Comparison of ENCODE assay signal across 21 mouse cellular contexts in genomic region chr4:135884531-135884930, GRCm38 (mm10). TPM values are rescaled to one million over a fixed set of nuclear protein-coding genes. Genes with fewer than 3 reads are reported as not detected.
DNase-seq lines count a peak whose midpoint lies in the region; ATAC-seq and TF ChIP-seq lines count a peak whose summit lies in the region.
"Had no signal": no experiment of that assay in that cellular context is flagged by ENCODE, and none has a peak within 500 bp of the region (broad histone marks: within the 10 kb centered on the region; RNA-seq: fewer than 3 reads in every experiment).

No protein-coding gene starts in this region.

- no peak overlapping the region for H3K9ac ChIP-seq in hindbrain, embryonic 16.5 days (ENCODE audit: low read depth, low read length)
- H3K9ac ChIP-seq: forebrain, embryonic 12.5 days; hindbrain, embryonic 14.5 days had no signal

- 57% methylated on average over 6 of the region's 6 CpGs for WGBS in hindbrain, embryonic 10.5 days
- WGBS in hindbrain, embryonic 16.5 days = 58% methylated on average over 6 of the region's 6 CpGs
- WGBS in thymus, adult 2 months = 88% methylated on average over 6 of the region's 6 CpGs
- WGBS in embryonic facial prominence, embryonic 10.5 days = 42% methylated on average over 6 of the region's 6 CpGs

- no peak for DNase-seq in hindbrain, embryonic 10.5 days (ENCODE audit: low spot score)
- no peak for DNase-seq in thymus, adult 2 months
- DNase-seq in thymus, postnatal 4 days = no peak
- DNase-seq in embryonic facial prominence, embryonic 10.5 days (ENCODE audit: low spot score) = peak; percentile 54
- DNase-seq in right cerebral cortex, postnatal 25 days = no peak
- DNase-seq in layer of hippocampus, postnatal 10 days (ENCODE audit: low spot score in 2 of 2) = no peak
- DNase-seq: adrenal gland, postnatal 10 days; cerebellum, adult 9-11 months; heart, adult 18-20 months; kidney, adult 18-20 months; lung, adult 18-20 months; midbrain, embryonic 14.5 days; right cerebral cortex, postnatal 14 days; thymus, adult 18-20 months had no signal

- TF ChIP-seq CTCF in thymus, adult 2 months (IDR thresholded peaks at IDR 0.05; ENCODE audit: borderline replicate concordance, control insufficient read depth, extremely low read depth, insufficient read depth, low read length, poor library complexity) = no peak

- H3K4me1 ChIP-seq in hindbrain, embryonic 10.5 days (replicated peaks) = peaks cover 29% of the 10 kb centered on the region
- no peaks in the 10 kb centered on the region for H3K4me1 ChIP-seq in hindbrain, embryonic 16.5 days (ENCODE audit: control insufficient read depth, insufficient read depth, low read depth, low read length)
- peaks cover 26% of the 10 kb centered on the region for H3K4me1 ChIP-seq in thymus, adult 2 months (replicated peaks; ENCODE audit: control insufficient read depth, insufficient read depth, low read length)
- H3K4me1 ChIP-seq in embryonic facial prominence, embryonic 10.5 days = peaks cover 23% of the 10 kb centered on the region
- H3K4me1 ChIP-seq: forebrain, embryonic 12.5 days had no signal

- no peaks in the 10 kb centered on the region for H3K9me3 ChIP-seq in hindbrain, embryonic 10.5 days
- H3K9me3 ChIP-seq in hindbrain, embryonic 16.5 days (ENCODE audit: control insufficient read depth, low read length) = no peaks in the 10 kb centered on the region
- no peaks in the 10 kb centered on the region for H3K9me3 ChIP-seq in embryonic facial prominence, embryonic 10.5 days
- H3K9me3 ChIP-seq: forebrain, embryonic 12.5 days; G1E had no signal

- H3K27me3 ChIP-seq in hindbrain, embryonic 10.5 days (ENCODE audit: insufficient read depth, poor library complexity, severe bottlenecking) = no peaks in the 10 kb centered on the region
- no peaks in the 10 kb centered on the region for H3K27me3 ChIP-seq in hindbrain, embryonic 16.5 days (replicated peaks; ENCODE audit: control insufficient read depth, insufficient read depth, low read length)
- H3K27me3 ChIP-seq in thymus, adult 2 months (ENCODE audit: control insufficient read depth, insufficient read depth, low read length) = no peaks in the 10 kb centered on the region
- 0 out of 2 replicates have a peak, but pooled peaks cover 6% of the 10 kb centered on the region for H3K27me3 ChIP-seq in embryonic facial prominence, embryonic 10.5 days (replicated peaks; ENCODE audit: low read depth, poor library complexity, severe bottlenecking)
- H3K27me3 ChIP-seq: forebrain, embryonic 12.5 days had no signal

- TF ChIP-seq POLR2A in thymus, adult 2 months (IDR thresholded peaks at IDR 0.05; ENCODE audit: control insufficient read depth, extremely low read depth, insufficient read depth, low read length, poor library complexity) = no peak

- ATAC-seq in hindbrain, embryonic 16.5 days = no peak

- no peaks in the 10 kb centered on the region for H3K36me3 ChIP-seq in hindbrain, embryonic 10.5 days
- no peaks in the 10 kb centered on the region for H3K36me3 ChIP-seq in hindbrain, embryonic 16.5 days (ENCODE audit: control insufficient read depth, insufficient read depth, low read length)
- H3K36me3 ChIP-seq in thymus, adult 2 months (ENCODE audit: control insufficient read depth, insufficient read depth, low read length) = no peaks in the 10 kb centered on the region
- H3K36me3 ChIP-seq in embryonic facial prominence, embryonic 10.5 days (replicated peaks) = no peaks in the 10 kb centered on the region
- H3K36me3 ChIP-seq: forebrain, embryonic 12.5 days; G1E had no signal

- no peak overlapping the region for H3K4me3 ChIP-seq in hindbrain, embryonic 10.5 days
- no peak overlapping the region for H3K4me3 ChIP-seq in hindbrain, embryonic 16.5 days (ENCODE audit: low read length)
- no peak overlapping the region for H3K4me3 ChIP-seq in thymus, adult 2 months (ENCODE audit: control insufficient read depth, insufficient read depth, low read length)
- no peak overlapping the region for H3K4me3 ChIP-seq in embryonic facial prominence, embryonic 10.5 days
- H3K4me3 ChIP-seq: forebrain, embryonic 12.5 days had no signal

- H3K27ac ChIP-seq in hindbrain, embryonic 10.5 days = peak overlapping the region; percentile 14; the same call in 1 of the 2 replicates
- no peak overlapping the region for H3K27ac ChIP-seq in hindbrain, embryonic 16.5 days (ENCODE audit: low read depth, low read length)
- H3K27ac ChIP-seq in thymus, adult 2 months (ENCODE audit: control insufficient read depth, insufficient read depth, low read length) = peak overlapping the region; percentile 68
- H3K27ac ChIP-seq in embryonic facial prominence, embryonic 10.5 days (replicated peaks) = peak overlapping the region; percentile 66
- H3K27ac ChIP-seq: forebrain, embryonic 12.5 days; hindbrain, embryonic 14.5 days; macrophage had no signal

- no peak overlapping the region for H3K4me2 ChIP-seq in hindbrain, embryonic 16.5 days (ENCODE audit: low read length)
- H3K4me2 ChIP-seq: forebrain, embryonic 12.5 days; hindbrain, embryonic 14.5 days had no signal

RNA-seq across cellular contexts. Expression of gene Cnr2, which starts 10.7 kb away (rescaled TPM):
- 0.21 and 0.66 TPM in 2 replicates for polyA plus RNA-seq in hindbrain, embryonic 10.5 days (2016; fragmentation: Nextera tagmentation; extraction: Ambion mirVana)
- 0.09 and 0.10 TPM in 2 replicates for polyA plus RNA-seq in hindbrain, embryonic 16.5 days (2015; fragmentation: Nextera tagmentation; extraction: Ambion mirVana)
- polyA plus RNA-seq in thymus, adult 2 months (2012; rRNA removed) = 9.3 and 9.5 TPM in 2 replicates
- 0.15 and 0.43 TPM in 2 replicates for polyA plus RNA-seq in embryonic facial prominence, embryonic 10.5 days (2016; fragmentation: Nextera tagmentation; extraction: Ambion mirVana)
- total RNA-seq in layer of hippocampus, postnatal 10 days (2021) = under 1 TPM; 0.18 to 0.22 TPM
- total RNA-seq: left cerebral cortex, adult 18-20 months had no signal
- polyA plus RNA-seq: C2C12 had no signal

RNA-seq across cellular contexts. Expression of gene Pnrc2, which starts 10.9 kb away (rescaled TPM):
- 171 and 204 TPM in 2 replicates for polyA plus RNA-seq in hindbrain, embryonic 10.5 days (2016; fragmentation: Nextera tagmentation; extraction: Ambion mirVana)
- polyA plus RNA-seq in hindbrain, embryonic 16.5 days (2015; fragmentation: Nextera tagmentation; extraction: Ambion mirVana) = 98.2 and 103 TPM in 2 replicates
- polyA plus RNA-seq in thymus, adult 2 months (2012; rRNA removed) = 26.7 and 28.6 TPM in 2 replicates
- 177 and 186 TPM in 2 replicates for polyA plus RNA-seq in embryonic facial prominence, embryonic 10.5 days (2016; fragmentation: Nextera tagmentation; extraction: Ambion mirVana)
- total RNA-seq in layer of hippocampus, postnatal 10 days (2021) = 10 to 100 TPM; 59.0 to 80.1 TPM

RNA-seq across cellular contexts. Expression of gene Srsf10, which starts 29.0 kb away (rescaled TPM):
- polyA plus RNA-seq in hindbrain, embryonic 10.5 days (2016; fragmentation: Nextera tagmentation; extraction: Ambion mirVana) = 283 and 352 TPM in 2 replicates
- polyA plus RNA-seq in hindbrain, embryonic 16.5 days (2015; fragmentation: Nextera tagmentation; extraction: Ambion mirVana) = 144 and 166 TPM in 2 replicates
- polyA plus RNA-seq in thymus, adult 2 months (2012; rRNA removed) = 194 and 220 TPM in 2 replicates
- 377 and 383 TPM in 2 replicates for polyA plus RNA-seq in embryonic facial prominence, embryonic 10.5 days (2016; fragmentation: Nextera tagmentation; extraction: Ambion mirVana)
- total RNA-seq in layer of hippocampus, postnatal 10 days (2021) = 10 to 100 TPM; 86.7 to 88.2 TPM

RNA-seq across cellular contexts. Expression of gene Fuca1, which starts 36.0 kb away (rescaled TPM):
- 54.3 and 59.5 TPM in 2 replicates for polyA plus RNA-seq in hindbrain, embryonic 10.5 days (2016; fragmentation: Nextera tagmentation; extraction: Ambion mirVana)
- 74.1 and 78.4 TPM in 2 replicates for polyA plus RNA-seq in hindbrain, embryonic 16.5 days (2015; fragmentation: Nextera tagmentation; extraction: Ambion mirVana)
- polyA plus RNA-seq in thymus, adult 2 months (2012; rRNA removed) = 37.5 and 43.5 TPM in 2 replicates
- polyA plus RNA-seq in embryonic facial prominence, embryonic 10.5 days (2016; fragmentation: Nextera tagmentation; extraction: Ambion mirVana) = 45.4 and 46.8 TPM in 2 replicates
- total RNA-seq in layer of hippocampus, postnatal 10 days (2021) = 10 to 100 TPM; 50.9 to 56.1 TPM
